Mouse (Mus musculus) kidney, embryonic 16.5 days (tissue): ENCODE measurements at regions not wholly inside any gene's neighbourhood (a gene's known extent, or its start where the extent isn't known, plus 50 kb on each side); places are given as distances from the start of the nearest gene placed in this dataset.
A peak's percentile ranks its signal among the peaks of the same experiment; 100 is the strongest.
"Not testable (repeated sequence)": the region's sequence is repeated elsewhere in the genome, so short reads cannot be mapped to it uniquely, and the experiment has no call there.

Source experiments
- ATAC-seq: fragments of 200-750 bp; cut with Nextera tagmentation; 2 replicates; pipeline ENCODE4 v1.8.0; 2017; ENCODE audit warnings: moderate TSS enrichment; ENCODE audit not compliant: low FRiP score, low TSS enrichment
- H3K27ac ChIP-seq: fragments of 300-500 bp; sonication (generic); 2 replicates; pipeline ENCODE4 v1.5.1; 2014; ENCODE audit warnings: low read length
- H3K27me3 ChIP-seq: fragments of 300-500 bp; sonication (generic); 2 replicates; pipeline ENCODE4 v1.6.1; 2014; ENCODE audit warnings: low read length, control low read depth, mixed read lengths; ENCODE audit not compliant: insufficient read depth
- H3K36me3 ChIP-seq: fragments of 300-500 bp; sonication (generic); 2 replicates; pipeline ENCODE4 v1.6.1; 2014; ENCODE audit warnings: low read length, control low read depth, mixed read lengths; ENCODE audit not compliant: insufficient read depth
- H3K4me1 ChIP-seq: fragments of 300-500 bp; sonication (generic); 2 replicates; pipeline ENCODE4 v1.6.1; 2014; ENCODE audit warnings: low read length, control low read depth, mixed read lengths; ENCODE audit not compliant: insufficient read depth
- H3K4me2 ChIP-seq: fragments of 300-500 bp; sonication (generic); replicated peaks from 2 replicates; pipeline ENCODE4 v1.6.1; 2014; ENCODE audit warnings: low read depth, low read length
- H3K4me3 ChIP-seq: fragments of 300-500 bp; sonication (generic); 2 replicates; pipeline ENCODE4 v1.5.1; 2014; ENCODE audit warnings: mild to moderate bottlenecking, low read length
- H3K9ac ChIP-seq: fragments of 300-500 bp; sonication (generic); replicated peaks from 2 replicates; pipeline ENCODE4 v1.6.1; 2014; ENCODE audit warnings: low read length
- H3K9me3 ChIP-seq: fragments of 300-500 bp; sonication (generic); 2 replicates; pipeline ENCODE4 v1.6.1; 2016; ENCODE audit warnings: low read length, control low read depth
- WGBS: fragments of 180-500 bp; shearing (Covaris S2); extraction: QIAGEN DNeasy Blood & Tissue Kit; methylation state at CpG from one replicate; pipeline ENCODE4 v1.1.7; 2014; 5-methylcytosine and 5-hydroxymethylcytosine counted together

GRCm38 (mm10) chr1:157804229-157804628, 297.7 kb downstream of the Sec16b start:
- H3K4me3 ChIP-seq: no peak overlapping the region
- H3K27me3 ChIP-seq: no peaks in the 10 kb centered on the region
- ATAC-seq: no peak
- no peaks in the 10 kb centered on the region for H3K36me3 ChIP-seq
- no peaks in the 10 kb centered on the region for H3K9me3 ChIP-seq
- H3K4me1 ChIP-seq: peaks cover 9% of the 10 kb centered on the region; the same call in 1 of the 2 replicates
- WGBS: 31% methylated on average over 3 of the region's 3 CpGs
- H3K4me2 ChIP-seq: no peak overlapping the region
- no peak overlapping the region for H3K27ac ChIP-seq
- H3K9ac ChIP-seq: no peak overlapping the region

DNA sequence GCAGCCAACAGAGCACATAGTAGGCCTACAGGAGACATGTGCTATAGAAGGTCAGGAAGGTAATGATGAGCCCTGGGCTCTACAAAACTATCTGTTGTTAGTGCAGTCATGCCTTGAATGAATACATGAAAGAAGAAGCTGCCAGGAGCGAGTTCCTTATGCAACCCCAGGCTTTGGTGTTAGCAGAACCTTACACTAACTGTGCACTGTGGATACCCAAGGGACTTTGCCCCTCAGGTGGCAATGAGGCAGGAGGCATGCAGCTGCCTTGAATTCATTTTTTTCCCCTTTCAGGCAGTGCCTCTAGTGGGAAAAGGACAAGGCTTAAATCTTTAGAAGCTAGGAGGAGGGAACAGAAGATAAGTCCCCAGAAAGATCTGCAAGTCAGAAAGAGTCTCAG, 299.8 kb downstream of the Sec16b start:
- ATAC-seq: no peak
- Histone ChIP-seq H3K4me3 (no peak overlapping the region), H3K4me2 (no peak overlapping the region), H3K27ac (no peak overlapping the region), H3K9ac (no peak overlapping the region), H3K4me1 (peaks cover 8% of the 10 kb centered on the region; the same call in 1 of the 2 replicates), H3K9me3 (no peaks in the 10 kb centered on the region), H3K27me3 (no peaks in the 10 kb centered on the region), H3K36me3 (no peaks in the 10 kb centered on the region)
- 90% methylated on average over 1 of the region's 1 CpGs for WGBS

GRCm38 (mm10) chr1:157809674-157810471, 303.3 kb downstream of the Sec16b start:
- Histone ChIP-seq H3K9me3 (no peaks in the 10 kb centered on the region), H3K27ac (no peak overlapping the region), H3K36me3 (no peaks in the 10 kb centered on the region), H3K4me3 (no peak overlapping the region), H3K4me2 (no peak overlapping the region), H3K27me3 (no peaks in the 10 kb centered on the region), H3K9ac (no peak overlapping the region), H3K4me1 (no peaks in the 10 kb centered on the region; the same call in 1 of the 2 replicates)
- 31% methylated on average over 8 of the region's 8 CpGs for WGBS
- ATAC-seq: peak; percentile 65; the same call in 1 of the 2 replicates

DNA sequence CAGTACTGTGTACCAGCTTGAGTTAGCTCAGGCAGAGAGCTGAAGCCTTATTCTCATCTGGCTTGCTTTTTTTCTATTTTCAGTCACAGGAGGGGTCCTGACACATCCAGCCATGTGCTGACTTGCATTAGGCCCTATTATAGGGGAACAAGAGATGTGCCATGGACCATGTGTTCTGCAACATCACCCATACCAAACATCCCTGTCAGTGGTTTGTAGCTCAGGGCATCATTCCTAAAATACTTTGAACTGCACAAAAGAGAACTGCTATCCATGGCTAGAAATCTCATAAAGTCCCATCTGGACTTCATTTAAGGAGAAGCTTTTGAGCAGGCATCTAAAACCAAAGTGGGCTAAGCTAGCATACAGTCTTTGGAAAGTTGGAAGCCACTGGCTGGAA, 304.1 kb downstream of the Sec16b start:
- Histone ChIP-seq H3K36me3 (no peaks in the 10 kb centered on the region), H3K9ac (no peak overlapping the region), H3K4me3 (no peak overlapping the region), H3K4me2 (no peak overlapping the region), H3K4me1 (no peaks in the 10 kb centered on the region; the same call in 1 of the 2 replicates), H3K27me3 (no peaks in the 10 kb centered on the region), H3K9me3 (no peaks in the 10 kb centered on the region), H3K27ac (no peak overlapping the region)
- ATAC-seq: no peak

- no peak overlapping the region for H3K27ac ChIP-seq
- H3K27me3 ChIP-seq: no peaks in the 10 kb centered on the region
- WGBS: 67% methylated on average over 2 of the region's 2 CpGs
- no peak overlapping the region for H3K9ac ChIP-seq
- no peak for ATAC-seq
- no peaks in the 10 kb centered on the region for H3K4me1 ChIP-seq
- H3K4me2 ChIP-seq: no peak overlapping the region
- H3K9me3 ChIP-seq: no peaks in the 10 kb centered on the region
- H3K4me3 ChIP-seq: no peak overlapping the region
- no peaks in the 10 kb centered on the region for H3K36me3 ChIP-seq
These were observed 321.4 kb downstream of the Sec16b start for GRCm38 (mm10) chr1:157827966-157828365.

DNA sequence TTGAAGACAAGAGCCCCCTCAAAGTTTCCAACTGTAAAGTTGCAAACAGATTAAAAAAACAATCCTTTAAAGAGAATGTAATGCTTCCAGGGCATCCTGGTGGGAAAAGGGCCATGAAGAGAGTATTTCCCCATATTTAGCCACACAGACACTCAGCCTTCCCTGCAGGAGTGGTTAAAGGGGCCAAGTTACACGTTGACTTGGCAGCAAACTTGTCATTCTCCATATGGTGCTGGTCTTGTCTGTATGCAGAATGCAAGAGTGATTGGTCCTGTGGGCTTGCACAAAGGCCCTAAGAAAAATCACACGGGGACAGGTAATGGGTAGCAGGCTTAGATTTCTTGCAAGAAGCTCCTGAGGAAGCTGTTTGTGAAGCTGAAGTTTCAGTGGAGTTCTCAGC, 325.0 kb downstream of the Sec16b start:
- ATAC-seq: no peak
- H3K4me3 ChIP-seq: no peak overlapping the region
- H3K9me3 ChIP-seq: 0 out of 2 replicates have a peak, but pooled peaks cover 1% of the 10 kb centered on the region
- no peaks in the 10 kb centered on the region for H3K4me1 ChIP-seq
- H3K9ac ChIP-seq: no peak overlapping the region
- 48% methylated on average over 2 of the region's 2 CpGs for WGBS
- H3K27ac ChIP-seq: no peak overlapping the region
- H3K27me3 ChIP-seq: no peaks in the 10 kb centered on the region
- no peak overlapping the region for H3K4me2 ChIP-seq
- H3K36me3 ChIP-seq: no peaks in the 10 kb centered on the region

GRCm38 (mm10) chr1:157872775-157873174, 366.2 kb downstream of the Sec16b start:
- no peak for ATAC-seq
- WGBS: 51% methylated on average over 5 of the region's 5 CpGs

GRCm38 (mm10) chr1:157875006-157875405, 368.5 kb downstream of the Sec16b start:
- H3K9ac ChIP-seq: no peak overlapping the region
- no peak overlapping the region for H3K27ac ChIP-seq
- H3K27me3 ChIP-seq: no peaks in the 10 kb centered on the region
- no peak overlapping the region for H3K4me2 ChIP-seq
- no peak overlapping the region for H3K4me3 ChIP-seq
- H3K36me3 ChIP-seq: no peaks in the 10 kb centered on the region
- no peaks in the 10 kb centered on the region for H3K4me1 ChIP-seq
- no peak for ATAC-seq
- no peaks in the 10 kb centered on the region for H3K9me3 ChIP-seq
- WGBS: 77% methylated on average over 2 of the region's 2 CpGs

More at GRCm38 (mm10) chr1:157872775-157873174, 366.2 kb downstream of the Sec16b start:
- Histone ChIP-seq H3K9me3 (0 out of 2 replicates have a peak, but pooled peaks cover under 1% of the 10 kb centered on the region), H3K4me2 (no peak overlapping the region), H3K27me3 (no peaks in the 10 kb centered on the region), H3K4me1 (no peaks in the 10 kb centered on the region), H3K4me3 (no peak overlapping the region), H3K9ac (no peak overlapping the region), H3K36me3 (no peaks in the 10 kb centered on the region), H3K27ac (no peak overlapping the region)

DNA sequence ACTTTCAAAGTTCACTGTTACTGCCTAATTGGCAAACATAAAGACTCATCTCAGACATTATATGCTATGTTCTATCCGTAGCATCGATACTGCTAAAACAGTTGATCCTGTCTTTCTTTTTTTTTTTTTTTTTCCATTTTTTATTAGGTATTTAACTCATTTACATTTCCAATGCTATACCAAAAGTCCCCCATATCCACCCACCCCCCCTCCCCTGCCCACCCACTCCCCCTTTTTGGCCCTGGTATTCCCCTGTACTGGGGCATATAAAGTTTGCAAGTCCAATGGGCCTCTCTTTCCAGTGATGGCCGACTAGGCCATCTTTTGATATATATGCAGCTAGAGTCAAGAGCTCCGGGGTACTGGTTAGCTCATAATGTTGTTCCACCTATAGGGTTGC, 370.6 kb downstream of the Sec16b start:
- ATAC-seq, H3K4me2 ChIP-seq: not testable (repeated sequence)

DNA sequence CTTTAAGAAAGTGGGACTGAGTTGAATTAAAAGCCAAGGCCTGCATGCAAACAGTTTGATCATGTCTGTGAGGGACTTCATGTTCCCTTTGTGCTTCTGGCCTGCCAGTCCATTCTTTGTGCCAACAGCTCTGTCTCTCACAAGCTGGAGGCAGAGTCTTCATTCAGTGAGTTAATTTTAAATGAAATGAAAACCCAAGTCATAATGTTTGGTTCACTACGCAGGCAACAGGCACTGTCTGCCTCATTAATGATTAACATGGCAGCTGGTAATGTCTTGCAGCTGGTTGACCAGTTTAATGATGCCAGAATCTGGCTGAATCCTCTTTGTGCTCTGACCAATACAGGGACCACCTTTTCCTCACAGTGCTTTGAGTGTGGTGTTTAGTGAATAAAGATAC, 380.6 kb downstream of the Sec16b start:
- 0 out of 2 replicates have a peak overlapping the region, but pooled peaks have one; percentile 26 for H3K9ac ChIP-seq
- H3K36me3 ChIP-seq: no peaks in the 10 kb centered on the region
- H3K4me1 ChIP-seq: peaks cover 8% of the 10 kb centered on the region
- H3K27me3 ChIP-seq: no peaks in the 10 kb centered on the region
- H3K4me3 ChIP-seq: no peak overlapping the region
- H3K4me2 ChIP-seq: no peak overlapping the region
- ATAC-seq: peak; percentile 93
- no peaks in the 10 kb centered on the region for H3K9me3 ChIP-seq
- WGBS: 26% methylated on average over 1 of the region's 1 CpGs
- peak overlapping the region; percentile 84 for H3K27ac ChIP-seq

More for the DNA sequence above, 370.6 kb downstream of the Sec16b start:
- H3K9ac ChIP-seq, H3K36me3 ChIP-seq, H3K4me3 ChIP-seq, H3K27me3 ChIP-seq, H3K4me1 ChIP-seq, H3K9me3 ChIP-seq, H3K27ac ChIP-seq: not testable (repeated sequence)
- 98% methylated on average over 2 of the region's 4 CpGs for WGBS
